Mouse (Mus musculus): Measurements from ENCODE around the gene Exoc6b.

The Exoc6b gene

DNA sequence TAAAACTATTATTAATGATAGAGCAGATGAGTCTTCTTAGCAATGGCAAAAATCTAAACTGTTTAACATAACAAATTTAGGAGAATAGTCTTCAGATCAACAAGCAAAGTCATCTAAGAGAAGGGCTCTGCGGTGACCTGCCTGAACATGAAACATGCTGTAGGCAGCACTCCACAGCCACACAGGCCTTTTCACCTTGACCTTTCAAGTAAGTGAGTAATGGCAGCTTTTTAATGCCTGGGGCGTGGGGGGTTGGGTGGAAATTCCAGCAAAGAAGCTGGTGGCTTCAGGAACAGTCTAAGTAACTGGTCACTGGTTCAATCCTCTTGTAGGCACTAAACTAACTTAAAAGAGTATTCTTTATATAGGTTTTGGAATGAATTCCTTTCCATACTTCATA, 58.9 kb downstream of the Exoc6b start:
- in situ Hi-C loops (cut with MboI; ENCODE audit: unreplicated experiment in 2 of 2), result loop anchor here (25.0 kb wide), 2 partner anchors 898 to 923 kb away; no protein-coding TSS in a partner anchor

GRCm38 (mm10) chr6:84995418-84995817, 73.9 kb downstream of the Exoc6b start:
- in situ Hi-C loops (cut with MboI; ENCODE audit: unreplicated experiment in 2 of 2), result no loop called here

GRCm38 (mm10) chr6:84976563-84976971, 92.7 kb downstream of the Exoc6b start:
- in situ Hi-C loops (cut with MboI; ENCODE audit: unreplicated experiment in 2 of 2), result no loop called here

GRCm38 (mm10) chr6:84968531-84968930, 100.8 kb downstream of the Exoc6b start:
- in situ Hi-C loops (cut with MboI; ENCODE audit: unreplicated experiment in 2 of 2), result no loop called here

- in situ Hi-C loops (cut with MboI; ENCODE audit: unreplicated experiment in 2 of 2), result no loop called here
Observed at GRCm38 (mm10) chr6:84964729-84965415, 104.4 kb downstream of the Exoc6b start.

GRCm38 (mm10) chr6:84963044-84963443, 106.3 kb downstream of the Exoc6b start:
- in situ Hi-C loops (cut with MboI; ENCODE audit: unreplicated experiment in 2 of 2), result no loop called here

DNA sequence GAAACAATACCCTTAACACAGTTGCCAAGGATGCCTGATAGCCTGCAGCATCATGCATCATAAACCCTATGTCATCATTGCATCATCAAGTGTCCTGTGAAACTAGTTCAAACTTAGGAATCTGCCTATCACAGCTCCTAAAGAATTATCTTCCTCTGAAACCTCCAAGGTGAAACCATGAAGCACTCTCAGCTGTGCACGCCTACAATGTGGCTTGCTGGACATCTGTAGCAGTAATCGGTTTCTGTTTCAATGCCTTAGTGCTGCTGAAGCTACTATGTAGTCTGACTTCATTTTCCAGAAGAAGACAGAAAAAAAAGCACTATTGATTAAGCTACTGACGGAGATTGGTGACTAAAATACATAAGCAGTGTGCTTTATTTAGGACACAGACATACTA, 107.5 kb downstream of the Exoc6b start:
- in situ Hi-C loops (cut with MboI; ENCODE audit: unreplicated experiment in 2 of 2), result no loop called here

GRCm38 (mm10) chr6:84959520-84959919, 109.8 kb downstream of the Exoc6b start:
- in situ Hi-C loops (cut with MboI; ENCODE audit: unreplicated experiment in 2 of 2), result no loop called here

GRCm38 (mm10) chr6:84951621-84952020, 117.7 kb downstream of the Exoc6b start:
- in situ Hi-C loops (cut with MboI; ENCODE audit: unreplicated experiment in 2 of 2), result no loop called here

DNA sequence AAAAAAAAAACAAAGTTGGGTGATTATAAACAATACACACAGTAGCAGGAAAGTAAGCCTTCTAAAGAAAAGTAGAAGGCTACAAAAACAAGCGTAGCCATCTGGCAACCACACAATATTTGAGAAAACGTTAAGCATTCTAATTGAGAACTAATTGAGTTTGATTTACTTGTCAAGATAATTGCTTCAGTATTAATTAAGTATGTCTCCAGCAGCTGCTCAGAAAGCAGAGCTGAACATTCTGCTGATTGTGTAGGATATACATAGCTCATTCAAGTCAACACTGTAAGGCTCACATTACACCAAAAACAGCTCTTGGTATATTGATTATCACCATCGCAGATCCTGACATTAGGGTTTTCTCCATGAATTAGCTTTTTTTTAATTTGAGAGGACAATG, 122.7 kb downstream of the Exoc6b start:
- in situ Hi-C loops (cut with MboI; ENCODE audit: unreplicated experiment in 2 of 2), result loop anchor here in 1 of 2 experiments (25.0 kb wide), 1 partner anchor 1059 kb away; no protein-coding TSS in a partner anchor

DNA sequence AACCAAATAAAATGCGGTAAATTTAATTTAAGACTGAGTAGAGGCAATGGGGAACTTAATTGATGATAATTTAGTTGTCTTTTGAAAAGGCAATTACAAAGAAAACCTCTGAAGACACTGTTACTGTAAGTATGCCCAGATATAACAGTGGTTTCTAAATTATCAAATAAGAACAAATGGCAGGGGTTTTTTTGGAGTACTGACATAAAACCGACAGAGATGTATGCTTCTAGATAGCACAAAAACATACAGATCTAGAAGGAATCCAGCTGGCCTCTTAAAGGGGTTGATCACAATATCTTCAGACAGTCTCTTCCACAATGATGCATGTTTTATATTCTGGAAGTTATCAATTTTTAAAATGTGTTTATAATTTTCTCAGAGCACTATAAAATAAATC, 123.2 kb downstream of the Exoc6b start:
- in situ Hi-C loops (cut with MboI; ENCODE audit: unreplicated experiment in 2 of 2), result loop anchor here in 1 of 2 experiments (25.0 kb wide), 1 partner anchor 1059 kb away; no protein-coding TSS in a partner anchor

- in situ Hi-C loops (cut with MboI; ENCODE audit: unreplicated experiment in 2 of 2), result loop anchor here in 1 of 2 experiments (25.0 kb wide), 1 partner anchor 1046 kb away; no protein-coding TSS in a partner anchor
Observed at GRCm38 (mm10) chr6:84932953-84933921, 136.1 kb downstream of the Exoc6b start.

GRCm38 (mm10) chr6:84931051-84931450, 138.3 kb downstream of the Exoc6b start:
- in situ Hi-C loops (cut with MboI; ENCODE audit: unreplicated experiment in 2 of 2), result loop anchor here in 1 of 2 experiments (25.0 kb wide), 1 partner anchor 1044 kb away; no protein-coding TSS in a partner anchor

- in situ Hi-C loops (cut with MboI; ENCODE audit: unreplicated experiment in 2 of 2), result loop anchor here in 1 of 2 experiments (25.0 kb wide), 1 partner anchor 1039 kb away; no protein-coding TSS in a partner anchor
Observed at GRCm38 (mm10) chr6:84926066-84926465, 143.2 kb downstream of the Exoc6b start.

- in situ Hi-C loops (cut with MboI; ENCODE audit: unreplicated experiment in 2 of 2), result loop anchor here in 1 of 2 experiments (25.0 kb wide), 1 partner anchor 1236 kb away; the partner anchor contains the start of gene Cd207
Observed at GRCm38 (mm10) chr6:84923760-84924221, 145.5 kb downstream of the Exoc6b start.

DNA sequence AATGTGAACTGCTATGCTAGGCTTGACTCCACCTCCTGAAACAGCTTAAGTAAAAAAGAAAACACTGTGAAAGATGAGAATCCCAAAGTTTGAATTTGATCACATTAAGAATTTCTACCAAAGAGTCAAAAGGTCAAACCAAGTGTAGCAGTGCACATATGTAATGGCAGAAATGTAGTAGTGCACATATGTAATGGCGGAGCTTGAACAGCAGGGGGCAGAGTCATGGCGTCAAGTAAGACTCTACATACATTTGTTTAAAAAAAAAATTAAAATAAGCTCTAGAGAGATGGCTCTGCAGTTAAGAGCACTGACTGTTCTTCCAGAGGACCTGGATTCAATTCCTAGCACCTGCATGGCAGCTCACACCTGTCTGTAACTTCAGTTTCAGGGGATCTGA, 153.0 kb downstream of the Exoc6b start:
- in situ Hi-C loops (cut with MboI; ENCODE audit: unreplicated experiment in 2 of 2), result loop anchor here in 1 of 2 experiments (10.0 to 25.0 kb wide), 2 partner anchors 821 to 1229 kb away; partner anchors contain the start of gene Cd207

DNA sequence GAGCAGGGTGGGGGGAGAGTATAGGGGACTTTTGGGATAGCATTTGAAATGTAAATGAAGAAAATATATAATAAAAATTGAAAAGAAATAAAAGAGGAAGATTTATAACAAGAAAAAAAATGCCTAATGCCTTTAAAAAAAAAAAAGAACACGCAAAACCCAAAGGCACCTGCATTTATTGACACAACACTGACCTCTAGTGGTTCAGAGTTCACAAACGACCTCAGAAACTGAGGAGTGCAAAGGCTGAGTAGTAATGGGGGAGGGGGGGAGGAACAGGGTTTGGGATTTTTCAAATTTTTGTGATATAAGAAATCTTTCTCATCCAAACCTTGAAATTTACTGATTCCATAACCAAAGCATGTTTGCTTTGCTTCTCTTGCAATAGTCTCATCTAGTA, 156.9 kb downstream of the Exoc6b start:
- in situ Hi-C loops (cut with MboI; ENCODE audit: unreplicated experiment in 2 of 2), result loop anchor here in 1 of 2 experiments (10.0 to 25.0 kb wide), 2 partner anchors 818 to 1225 kb away; partner anchors contain the start of gene Cd207

GRCm38 (mm10) chr6:84899002-84899774, 170.1 kb downstream of the Exoc6b start:
- in situ Hi-C loops (cut with MboI; ENCODE audit: unreplicated experiment in 2 of 2), result no loop called here

GRCm38 (mm10) chr6:84893773-84894095, 175.6 kb downstream of the Exoc6b start:
- in situ Hi-C loops (cut with MboI; ENCODE audit: unreplicated experiment in 2 of 2), result no loop called here
